Mouse (Mus musculus) adrenal gland, postnatal 10 days (tissue): ENCODE measurements at regions not wholly inside any gene's neighbourhood (a gene's known extent, or its start where the extent isn't known, plus 50 kb on each side); places are given as distances from the start of the nearest gene placed in this dataset.

Experiments used
- DNase-seq: peaks from one replicate; pipeline ENCODE4 v3.0.0; 2021; ENCODE audit warnings: mixed read lengths

GRCm38 (mm10) chr8:50708219-50708911 is 1864.6 kb upstream of the Tenm3 start:
- DNase-seq = no peak

- DNase-seq = peak; percentile 1
Observed at GRCm38 (mm10) chr8:50704276-50704675, 1860.5 kb upstream of the Tenm3 start.

- DNase-seq = no peak
Observed at GRCm38 (mm10) chr8:50689033-50689432, 1845.3 kb upstream of the Tenm3 start.

GRCm38 (mm10) chr8:50665357-50665756 is 1821.6 kb upstream of the Tenm3 start:
- no peak for DNase-seq
